Mouse (Mus musculus): ENCODE measurements at regions not wholly inside any gene's neighbourhood (a gene's known extent, or its start where the extent isn't known, plus 50 kb on each side); places are given as distances from the start of the nearest gene placed in this dataset.

- DNase-seq: peak; percentile 28
Observed at GRCm38 (mm10) chr13:35212276-35212675, 185.4 kb upstream of the Eci2 start.

- DNase-seq: no peak
Observed at GRCm38 (mm10) chr13:35214219-35214618, 187.3 kb upstream of the Eci2 start.

GRCm38 (mm10) chr13:35226142-35226829, 199.4 kb upstream of the Eci2 start:
- no peak for DNase-seq

GRCm38 (mm10) chr13:35226944-35227343, 200.0 kb upstream of the Eci2 start:
- no peak for DNase-seq

GRCm38 (mm10) chr13:35229601-35230000, 202.7 kb upstream of the Eci2 start:
- DNase-seq: peak; percentile 66

- DNase-seq: no peak
Observed at GRCm38 (mm10) chr13:35233636-35234035, 206.7 kb upstream of the Eci2 start.

GRCm38 (mm10) chr13:35241443-35241842, 214.5 kb upstream of the Eci2 start:
- DNase-seq: no peak

GRCm38 (mm10) chr13:35243946-35244345, 217.1 kb upstream of the Eci2 start:
- no peak for DNase-seq

GRCm38 (mm10) chr13:35257386-35257785, 230.5 kb upstream of the Eci2 start:
- DNase-seq: peak; percentile 24

- DNase-seq: no peak
Observed at GRCm38 (mm10) chr13:35258720-35259119, 231.8 kb upstream of the Eci2 start.

- no peak for DNase-seq
Observed at GRCm38 (mm10) chr13:35283959-35284358, 257.1 kb upstream of the Eci2 start.

GRCm38 (mm10) chr13:35302088-35302487, 275.2 kb upstream of the Eci2 start:
- no peak for DNase-seq

- DNase-seq: no peak
Observed at GRCm38 (mm10) chr13:35316772-35317171, 289.9 kb upstream of the Eci2 start.

- DNase-seq: no peak
Observed at GRCm38 (mm10) chr13:35326682-35327242, 299.9 kb upstream of the Eci2 start.

- DNase-seq: no peak
Observed at GRCm38 (mm10) chr13:35328320-35328719, 301.4 kb upstream of the Eci2 start.

GRCm38 (mm10) chr13:35330926-35331325, 304.0 kb upstream of the Eci2 start:
- no peak for DNase-seq

- no peak for DNase-seq
Observed at GRCm38 (mm10) chr13:35345507-35346129, 314.0 kb upstream of the Cdyl start.

- no peak for DNase-seq
Observed at GRCm38 (mm10) chr13:35348283-35348682, 311.4 kb upstream of the Cdyl start.

- peak; percentile 33 for DNase-seq
Observed at GRCm38 (mm10) chr13:35359345-35359744, 300.3 kb upstream of the Cdyl start.

- no peak for DNase-seq
Observed at GRCm38 (mm10) chr13:35377487-35377886, 282.1 kb upstream of the Cdyl start.

GRCm38 (mm10) chr13:35379500-35379899, 280.1 kb upstream of the Cdyl start:
- no peak for DNase-seq

GRCm38 (mm10) chr13:35380224-35381009, 279.2 kb upstream of the Cdyl start:
- DNase-seq: peak; percentile 7

GRCm38 (mm10) chr13:35381641-35382040, 278.0 kb upstream of the Cdyl start:
- DNase-seq: peak; percentile 63
